Mouse (Mus musculus): Measurements from ENCODE around the gene Ptafr. TPM values are rescaled to one million over a fixed set of nuclear protein-coding genes. Genes with fewer than 3 reads are reported as not detected.
A peak's percentile ranks its signal among the peaks of the same experiment; 100 is the strongest.

Gene Ptafr
- total RNA-seq, 1 experiment from 2014 or later = 24.8 TPM

DNA sequence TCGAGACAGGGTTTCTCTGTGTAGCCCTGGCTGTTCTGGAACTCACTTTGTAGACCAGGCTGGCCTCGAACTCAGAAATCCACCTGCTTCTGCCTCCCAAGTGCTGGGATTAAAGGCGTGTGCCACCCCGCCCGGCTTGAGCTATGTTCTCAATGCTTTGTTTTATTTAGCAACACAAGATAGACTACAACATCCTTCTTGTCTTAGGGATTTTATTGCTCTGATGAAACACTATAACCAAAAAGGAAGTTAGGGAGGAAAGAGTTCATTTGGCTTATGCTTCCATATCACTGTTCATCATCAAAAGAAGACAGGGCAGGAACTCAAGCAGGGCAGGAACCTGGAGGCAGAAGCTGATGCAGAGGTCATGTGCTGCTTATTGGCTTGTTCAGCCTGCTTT lies 37.4 kb downstream of the Ptafr start:
- ATAC-seq (replicated peaks; ENCODE audit: insufficient number of reproducible peaks, low FRiP score, low TSS enrichment, poor library complexity, severe bottlenecking) = peak; percentile 65; the same call in 1 of the 2 replicates

- no peak for ATAC-seq (replicated peaks; ENCODE audit: insufficient number of reproducible peaks, low FRiP score, low TSS enrichment, poor library complexity, severe bottlenecking)
Measured at GRCm38 (mm10) chr4:132603468-132603867, 39.6 kb downstream of the Ptafr start.

- peak; percentile 87 for ATAC-seq (replicated peaks; ENCODE audit: insufficient number of reproducible peaks, low FRiP score, low TSS enrichment, poor library complexity, severe bottlenecking)
Measured at GRCm38 (mm10) chr4:132605816-132606215, 41.9 kb downstream of the Ptafr start.

DNA sequence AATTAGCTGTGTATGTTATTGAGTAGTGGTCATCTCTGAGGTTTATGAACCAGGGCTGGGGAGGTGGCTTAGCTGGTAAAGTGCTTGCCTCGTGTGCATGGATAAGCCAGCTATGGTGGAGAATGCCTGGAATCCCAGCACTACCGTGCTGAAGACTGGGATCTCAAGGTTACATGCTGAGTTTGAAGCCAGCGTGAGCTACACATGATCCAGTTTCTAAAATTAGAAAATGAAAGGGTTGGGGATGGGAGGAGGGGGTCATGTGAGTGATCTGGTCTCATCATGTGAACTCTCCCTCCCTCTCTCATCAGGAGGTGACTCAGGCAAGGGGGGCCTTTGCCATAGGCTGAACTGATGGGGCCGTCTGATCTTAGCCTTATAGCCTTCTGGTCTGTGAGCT lies 44.3 kb downstream of the Ptafr start:
- no peak for ATAC-seq (replicated peaks; ENCODE audit: insufficient number of reproducible peaks, low FRiP score, low TSS enrichment, poor library complexity, severe bottlenecking)

GRCm38 (mm10) chr4:132610301-132610984 lies 46.6 kb downstream of the Ptafr start:
- no peak; the same call in 1 of the 2 replicates for ATAC-seq (replicated peaks; ENCODE audit: insufficient number of reproducible peaks, low FRiP score, low TSS enrichment, poor library complexity, severe bottlenecking)

GRCm38 (mm10) chr4:132611320-132611719 lies 47.5 kb downstream of the Ptafr start:
- ATAC-seq (replicated peaks; ENCODE audit: insufficient number of reproducible peaks, low FRiP score, low TSS enrichment, poor library complexity, severe bottlenecking) = peak; percentile 60

DNA sequence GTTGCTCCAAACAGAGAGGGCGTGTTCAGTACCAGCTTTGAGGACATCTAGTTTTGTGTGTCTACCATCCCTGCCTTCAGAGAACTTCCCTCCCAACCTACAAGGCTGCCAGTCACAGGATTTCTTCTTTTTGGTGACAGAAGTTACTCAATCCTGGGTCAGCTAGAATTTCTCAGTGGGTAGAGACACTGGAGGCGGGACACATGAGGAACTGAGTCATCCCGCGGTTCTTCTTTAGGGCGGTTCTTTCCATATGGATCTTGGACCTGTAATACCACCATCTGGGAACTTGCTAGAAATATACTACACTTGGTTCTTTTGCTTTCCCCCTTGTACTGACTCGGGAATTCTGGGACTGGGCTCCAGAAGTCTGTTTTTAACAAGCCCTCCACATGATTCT lies 54.0 kb downstream of the Ptafr start:
- peak; percentile 94 for ATAC-seq (replicated peaks; ENCODE audit: insufficient number of reproducible peaks, low FRiP score, low TSS enrichment, poor library complexity, severe bottlenecking)

- ATAC-seq (replicated peaks; ENCODE audit: insufficient number of reproducible peaks, low FRiP score, low TSS enrichment, poor library complexity, severe bottlenecking) = no peak
Measured at GRCm38 (mm10) chr4:132618850-132619375, 55.0 kb downstream of the Ptafr start.

DNA sequence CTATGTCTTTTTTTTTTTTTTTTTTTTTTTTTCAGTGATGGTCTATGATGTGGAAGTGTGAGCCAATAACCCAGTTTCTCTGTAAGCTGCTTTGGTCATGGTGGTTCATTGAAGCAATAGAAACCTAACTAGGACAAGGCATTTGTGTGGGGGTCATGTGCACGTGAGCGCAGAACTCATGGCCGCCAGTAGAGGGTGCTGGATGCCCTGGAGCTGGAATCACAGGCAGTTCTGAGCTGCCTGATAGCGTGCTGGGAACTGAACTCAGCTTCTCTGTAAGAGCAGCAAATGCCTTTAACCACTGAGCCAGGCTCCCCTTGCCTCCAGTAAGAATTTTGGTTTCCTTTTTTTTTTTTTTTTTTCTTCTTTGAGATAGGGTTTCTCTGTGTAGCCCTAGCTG lies 56.3 kb downstream of the Ptafr start:
- ATAC-seq (replicated peaks; ENCODE audit: insufficient number of reproducible peaks, low FRiP score, low TSS enrichment, poor library complexity, severe bottlenecking) = no peak

DNA sequence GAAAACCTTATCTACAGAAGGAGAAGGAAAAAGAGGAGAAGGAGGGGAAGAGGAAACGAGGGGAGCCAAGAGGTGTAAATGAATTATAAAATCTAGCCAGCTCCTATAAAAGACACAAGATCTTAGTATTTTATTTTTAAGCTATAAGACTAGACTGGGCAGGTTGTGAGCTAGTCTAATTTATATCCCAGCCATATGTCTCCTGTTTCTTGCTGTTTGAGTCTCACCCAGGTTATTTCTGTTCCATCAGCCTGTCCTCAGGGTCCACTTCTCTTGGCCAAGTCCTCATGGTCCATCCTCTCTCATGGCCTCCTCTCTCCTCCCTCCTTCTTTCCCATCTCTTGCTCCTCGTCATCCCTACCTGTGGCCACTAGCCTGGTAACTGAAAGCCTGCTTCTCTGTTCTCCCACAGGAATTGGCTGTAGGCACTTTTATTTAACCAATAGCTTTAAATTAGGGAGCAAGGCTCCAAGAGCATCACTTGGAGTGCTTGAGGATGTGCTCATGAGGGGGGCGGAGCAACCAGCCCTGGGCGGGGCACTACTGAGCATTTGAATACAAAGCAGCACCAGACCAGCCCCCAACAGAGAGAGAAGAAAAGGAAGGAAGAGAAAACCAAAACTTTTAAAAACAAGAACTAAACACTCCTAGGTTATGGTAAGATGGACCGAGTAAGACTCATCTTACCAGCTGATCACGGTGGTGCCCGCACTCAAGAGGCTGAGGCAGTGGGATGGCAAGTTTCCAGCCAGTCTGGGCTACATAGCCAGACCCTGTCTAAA lies 57.6 kb downstream of the Ptafr start:
- ATAC-seq (replicated peaks; ENCODE audit: insufficient number of reproducible peaks, low FRiP score, low TSS enrichment, poor library complexity, severe bottlenecking) = peak; percentile 36; the same call in 1 of the 2 replicates

- ATAC-seq (replicated peaks; ENCODE audit: insufficient number of reproducible peaks, low FRiP score, low TSS enrichment, poor library complexity, severe bottlenecking) = no peak
Measured at GRCm38 (mm10) chr4:132624034-132624657, 60.3 kb downstream of the Ptafr start.

DNA sequence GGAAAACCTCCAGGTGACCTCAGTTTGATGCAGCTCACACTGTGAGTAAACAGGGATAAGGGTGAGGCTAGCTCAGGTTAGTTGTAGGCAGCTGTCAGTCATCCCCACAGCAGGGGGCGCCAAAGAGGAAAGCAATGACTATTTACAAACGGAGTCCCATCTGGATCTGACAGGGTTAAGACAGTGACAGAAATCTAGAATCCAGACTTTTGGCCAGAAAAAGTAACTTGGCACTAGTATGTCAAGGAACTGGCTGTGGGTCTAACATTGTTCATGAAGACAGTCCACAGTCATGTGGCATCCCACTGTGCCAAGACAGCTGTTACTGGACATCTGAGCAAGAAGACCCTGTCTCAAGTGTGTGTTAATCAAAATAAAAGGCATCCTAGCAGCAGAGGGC lies 65.0 kb downstream of the Ptafr start:
- peak; percentile 71; the same call in 1 of the 2 replicates for ATAC-seq (replicated peaks; ENCODE audit: insufficient number of reproducible peaks, low FRiP score, low TSS enrichment, poor library complexity, severe bottlenecking)

Other genes starting within 250 kb of the Ptafr start
- 42.3 to 56.8 TPM (median 49.3 TPM) in 3 replicates for gene Trnau1ap, start 234.5 kb upstream of the Ptafr start, total RNA-seq (2017)
- gene Rcc1, start 210.5 kb upstream of the Ptafr start, total RNA-seq (2017) = 2.9 to 7.7 TPM (median 6.1 TPM) in 3 replicates
- gene Phactr4, start 141.6 kb upstream of the Ptafr start, total RNA-seq (2017) = 3.2 to 22.5 TPM (median 9.0 TPM) in 3 replicates
- 1.3 to 9.4 TPM (median 8.8 TPM) in 3 replicates for gene Med18, start 100.1 kb upstream of the Ptafr start, total RNA-seq (2017)
- 4.9 to 6.0 TPM (median 5.2 TPM) in 3 replicates for gene Sesn2, start 53.6 kb upstream of the Ptafr start, total RNA-seq (2017)
- 103 to 180 TPM (median 116 TPM) in 3 replicates for gene Atpif1, start 30.4 kb upstream of the Ptafr start, total RNA-seq (2017)
- 510 to 713 TPM (median 673 TPM) in 3 replicates for gene Dnajc8, start 28.5 kb upstream of the Ptafr start, total RNA-seq (2017)
- gene Eya3, start 74.9 kb downstream of the Ptafr start, total RNA-seq (2017) = 8.7 to 25.5 TPM (median 18.8 TPM) in 3 replicates
- 3.8 to 7.9 TPM (median 4.4 TPM) in 3 replicates for gene Xkr8, start 168.5 kb downstream of the Ptafr start, total RNA-seq (2017)
- 108 to 191 TPM (median 160 TPM) in 3 replicates for gene Smpdl3b, start 193.2 kb downstream of the Ptafr start, total RNA-seq (2017)
- gene Rpa2, start 204.3 kb downstream of the Ptafr start, total RNA-seq (2017) = 39.3 to 41.2 TPM (median 40.2 TPM) in 3 replicates
- 196 to 216 TPM (median 214 TPM) in 3 replicates for gene Themis2, start 232.3 kb downstream of the Ptafr start, total RNA-seq (2017)